Mouse (Mus musculus): Measurements from ENCODE around the gene Golga1. TPM values are rescaled to one million over a fixed set of nuclear protein-coding genes. Genes with fewer than 3 reads are reported as not detected.

Golga1 gene
- polyA plus RNA-seq, 1 experiment from 2014 or later, result 30.4 TPM

DNA sequence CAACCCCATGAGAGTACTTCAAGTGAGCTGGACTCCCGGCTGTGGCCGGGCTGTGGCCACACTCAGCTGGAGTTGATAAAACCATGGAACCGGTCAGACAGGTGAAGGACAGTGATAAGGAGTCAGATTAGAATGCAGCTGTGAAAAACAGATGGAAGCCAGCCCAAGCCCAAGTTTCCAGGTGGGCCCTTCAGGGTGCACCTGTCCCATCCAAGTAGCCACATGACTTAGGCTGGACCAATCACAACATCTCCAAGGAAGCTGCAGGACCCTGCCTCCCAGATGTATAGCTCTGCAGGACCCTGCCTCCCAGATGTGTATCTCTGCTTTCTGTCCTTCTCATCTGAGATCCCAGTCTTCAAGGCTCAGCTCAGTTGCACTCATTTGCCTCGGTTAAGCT lies 73.3 kb downstream of the Golga1 start:
- Histone ChIP-seq H3K9me3 (no peaks in the 10 kb centered on the region), H3K4me2 (replicated peaks) (no peak overlapping the region), H3K4me3 (no peak overlapping the region), H3K4me1 (0 out of 2 replicates have a peak, but pooled peaks cover 3% of the 10 kb centered on the region), H3K27ac (no peak overlapping the region), H3K36me3 (no peaks in the 10 kb centered on the region), H3K27me3 (no peaks in the 10 kb centered on the region), H3K9ac (no peak overlapping the region)
- WGBS, result 69% methylated on average over 4 of the region's 4 CpGs
- ATAC-seq (ENCODE audit: insufficient number of reproducible peaks, insufficient read depth, low FRiP score, low TSS enrichment), result no peak

DNA sequence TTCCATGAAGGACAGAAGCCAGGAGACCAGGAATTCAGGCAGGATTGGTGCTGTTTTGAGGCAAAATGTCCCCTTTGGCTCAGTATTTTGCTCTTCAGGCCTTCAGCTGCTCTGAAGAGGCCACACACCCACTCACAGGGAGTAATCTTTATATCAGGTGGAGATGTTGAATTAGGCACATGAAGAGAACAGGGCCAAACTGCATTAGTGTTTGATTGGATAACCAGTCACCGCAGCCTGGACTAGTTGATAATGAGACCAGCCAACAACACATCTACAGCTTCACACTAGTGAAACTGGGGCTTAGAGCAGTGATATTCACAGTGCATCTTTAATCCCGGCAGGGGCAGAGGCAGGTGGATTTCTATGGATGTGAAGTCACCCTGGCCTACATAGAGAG lies 76.4 kb downstream of the Golga1 start:
- Histone ChIP-seq H3K4me1 (0 out of 2 replicates have a peak, but pooled peaks cover 3% of the 10 kb centered on the region), H3K27ac (no peak overlapping the region), H3K9me3 (no peaks in the 10 kb centered on the region), H3K9ac (no peak overlapping the region), H3K36me3 (no peaks in the 10 kb centered on the region), H3K4me2 (replicated peaks) (no peak overlapping the region), H3K27me3 (no peaks in the 10 kb centered on the region), H3K4me3 (no peak overlapping the region)
- no peak for ATAC-seq (ENCODE audit: insufficient number of reproducible peaks, insufficient read depth, low FRiP score, low TSS enrichment)
- 95% methylated on average over 2 of the region's 2 CpGs for WGBS

DNA sequence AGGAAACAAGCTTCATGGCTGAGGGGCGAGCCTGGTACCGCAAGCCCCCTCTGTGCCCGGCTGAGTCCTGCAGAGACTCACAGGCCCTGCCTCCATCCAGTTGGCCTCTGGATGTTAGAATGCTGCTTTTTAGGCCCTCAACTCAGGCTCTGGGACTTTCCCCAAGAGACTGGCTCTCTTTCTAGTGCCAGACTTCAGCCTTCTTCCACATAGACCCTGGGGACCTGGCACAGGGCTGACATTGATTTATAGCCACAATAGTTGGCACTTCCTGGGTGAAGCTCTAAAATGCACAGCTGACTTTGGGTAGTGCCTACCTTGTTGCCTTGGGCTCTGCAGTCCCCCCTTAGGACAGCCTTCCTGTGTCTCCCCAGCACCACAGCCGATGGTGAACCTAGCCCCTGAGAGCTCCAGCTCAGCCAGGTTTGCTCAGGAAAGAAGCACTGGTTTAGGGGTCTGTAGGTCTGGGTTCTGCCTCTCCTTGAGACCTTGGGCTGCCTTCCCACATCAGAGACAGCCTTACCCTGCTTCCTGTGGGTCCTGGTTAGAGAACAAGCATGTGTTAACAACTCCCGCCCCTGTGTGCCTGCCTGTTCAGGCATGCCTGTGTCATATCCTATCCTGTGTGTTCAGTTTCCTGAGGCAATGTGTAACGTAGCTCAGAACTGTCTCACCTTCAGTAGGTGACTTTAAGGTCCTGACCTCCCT lies 77.4 kb downstream of the Golga1 start:
- no peak for ATAC-seq (ENCODE audit: insufficient number of reproducible peaks, insufficient read depth, low FRiP score, low TSS enrichment)
- no peaks in the 10 kb centered on the region for H3K36me3 ChIP-seq
- H3K27ac ChIP-seq, result no peak overlapping the region
- H3K9ac ChIP-seq, result no peak overlapping the region
- 70% methylated on average over 6 of the region's 6 CpGs for WGBS
- no peak overlapping the region for H3K4me2 ChIP-seq (replicated peaks)
- H3K4me1 ChIP-seq, result 0 out of 2 replicates have a peak, but pooled peaks cover 3% of the 10 kb centered on the region
- H3K9me3 ChIP-seq, result no peaks in the 10 kb centered on the region
- H3K4me3 ChIP-seq, result no peak overlapping the region
- H3K27me3 ChIP-seq, result no peaks in the 10 kb centered on the region

DNA sequence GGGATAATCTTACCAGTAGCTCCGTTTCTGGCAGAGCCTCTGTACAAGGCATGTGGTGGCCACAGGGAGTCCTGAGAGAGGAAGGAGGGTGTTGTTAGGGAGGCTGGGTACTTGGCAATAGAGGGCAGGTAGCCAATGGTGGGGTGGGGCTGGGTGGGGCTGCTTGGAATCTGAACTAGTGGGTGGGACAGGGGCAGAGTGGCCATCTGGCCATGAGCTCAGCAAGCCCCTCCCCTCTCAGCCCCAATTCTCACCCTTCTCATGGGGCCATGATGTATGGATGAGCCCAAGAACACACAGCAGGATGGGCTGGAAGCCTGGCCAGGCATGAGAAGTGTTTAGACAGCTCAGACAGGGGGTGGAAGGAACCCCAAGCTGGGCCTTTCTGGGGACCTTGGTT lies 78.0 kb downstream of the Golga1 start:
- no peak for ATAC-seq (ENCODE audit: insufficient number of reproducible peaks, insufficient read depth, low FRiP score, low TSS enrichment)
- no peak overlapping the region for H3K27ac ChIP-seq
- 38% methylated on average over 1 of the region's 1 CpGs for WGBS
- H3K4me2 ChIP-seq (replicated peaks), result no peak overlapping the region
- no peaks in the 10 kb centered on the region for H3K9me3 ChIP-seq
- no peak overlapping the region for H3K4me3 ChIP-seq
- H3K4me1 ChIP-seq, result no peaks in the 10 kb centered on the region
- no peaks in the 10 kb centered on the region for H3K27me3 ChIP-seq
- H3K9ac ChIP-seq, result no peak overlapping the region
- H3K36me3 ChIP-seq, result no peaks in the 10 kb centered on the region

DNA sequence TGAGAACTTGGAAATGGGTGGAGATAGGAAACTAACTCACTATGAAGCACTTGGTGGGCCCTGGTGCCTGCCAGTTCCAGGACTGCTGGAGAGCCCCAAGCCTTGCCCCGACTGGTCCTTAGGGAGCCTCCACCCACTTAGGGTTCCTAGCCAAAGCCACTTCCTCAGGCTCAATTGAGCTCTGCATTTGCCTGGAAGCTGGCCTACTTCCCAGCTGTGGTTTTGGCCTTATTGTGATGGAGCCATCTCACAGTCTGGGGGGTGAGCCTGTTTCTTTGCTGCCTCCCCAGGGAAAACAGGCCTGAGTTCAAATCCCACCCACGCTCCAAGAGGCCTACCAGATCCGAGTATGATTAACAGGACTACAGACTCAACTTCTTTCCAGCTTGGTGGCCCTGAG lies 78.8 kb downstream of the Golga1 start:
- H3K4me3 ChIP-seq, result no peak overlapping the region
- no peak for ATAC-seq (ENCODE audit: insufficient number of reproducible peaks, insufficient read depth, low FRiP score, low TSS enrichment)
- WGBS, result 91% methylated on average over 3 of the region's 3 CpGs
- no peak overlapping the region for H3K27ac ChIP-seq
- H3K9ac ChIP-seq, result no peak overlapping the region
- no peaks in the 10 kb centered on the region for H3K4me1 ChIP-seq
- no peaks in the 10 kb centered on the region for H3K36me3 ChIP-seq
- H3K27me3 ChIP-seq, result no peaks in the 10 kb centered on the region
- no peak overlapping the region for H3K4me2 ChIP-seq (replicated peaks)
- no peaks in the 10 kb centered on the region for H3K9me3 ChIP-seq

DNA sequence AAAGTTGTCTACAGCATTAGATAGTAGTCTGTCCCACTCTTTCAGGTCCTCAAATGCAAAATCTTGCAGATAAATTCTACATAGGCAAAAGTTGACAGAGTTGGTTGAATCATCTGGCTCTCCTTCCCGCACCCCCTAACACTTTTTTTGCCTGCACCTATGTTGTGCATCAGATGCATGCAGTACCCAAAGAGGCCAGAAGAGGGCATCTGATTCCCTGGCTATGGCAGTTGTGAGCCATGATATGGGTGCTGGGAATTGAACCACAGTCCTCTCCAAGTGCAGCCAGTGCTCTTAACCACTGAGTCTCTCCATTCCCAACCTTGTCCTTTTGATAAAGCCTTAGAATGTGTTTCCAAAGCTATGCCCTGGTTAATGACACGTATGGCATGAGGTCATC lies 81.9 kb downstream of the Golga1 start:
- no peak overlapping the region for H3K9ac ChIP-seq
- no peak overlapping the region for H3K4me3 ChIP-seq
- ATAC-seq (ENCODE audit: insufficient number of reproducible peaks, insufficient read depth, low FRiP score, low TSS enrichment), result no peak
- no peaks in the 10 kb centered on the region for H3K4me1 ChIP-seq
- WGBS, result 92% methylated on average over 2 of the region's 2 CpGs
- H3K27ac ChIP-seq, result no peak overlapping the region
- no peak overlapping the region for H3K4me2 ChIP-seq (replicated peaks)
- H3K36me3 ChIP-seq, result no peaks in the 10 kb centered on the region
- H3K9me3 ChIP-seq, result no peaks in the 10 kb centered on the region
- no peaks in the 10 kb centered on the region for H3K27me3 ChIP-seq

DNA sequence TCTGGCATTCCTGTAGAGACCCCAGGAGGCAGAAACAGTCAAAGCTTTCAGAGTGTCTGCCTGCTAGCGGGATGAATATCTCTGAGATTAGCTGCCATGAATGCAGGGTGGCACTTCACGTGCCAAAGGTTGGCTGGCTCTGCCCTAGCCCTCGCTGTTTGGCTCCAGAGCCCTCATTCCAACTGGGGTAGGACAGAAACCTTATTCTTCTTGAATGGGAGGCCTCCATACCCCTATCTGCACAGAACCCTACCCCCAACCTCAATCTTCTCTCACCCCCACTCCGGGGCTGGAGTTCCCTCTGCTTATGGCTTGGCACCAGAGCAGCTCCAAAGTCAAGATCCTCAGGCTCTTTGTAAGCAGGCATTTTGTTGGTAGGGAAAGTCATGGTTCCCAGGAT lies 87.5 kb downstream of the Golga1 start:
- Histone ChIP-seq H3K27ac (no peak overlapping the region), H3K27me3 (no peaks in the 10 kb centered on the region), H3K36me3 (no peaks in the 10 kb centered on the region), H3K9me3 (no peaks in the 10 kb centered on the region), H3K4me1 (no peaks in the 10 kb centered on the region), H3K4me2 (replicated peaks) (no peak overlapping the region), H3K9ac (no peak overlapping the region), H3K4me3 (no peak overlapping the region)
- 53% methylated on average over 4 of the region's 4 CpGs for WGBS
- ATAC-seq (ENCODE audit: insufficient number of reproducible peaks, insufficient read depth, low FRiP score, low TSS enrichment), result no peak

DNA sequence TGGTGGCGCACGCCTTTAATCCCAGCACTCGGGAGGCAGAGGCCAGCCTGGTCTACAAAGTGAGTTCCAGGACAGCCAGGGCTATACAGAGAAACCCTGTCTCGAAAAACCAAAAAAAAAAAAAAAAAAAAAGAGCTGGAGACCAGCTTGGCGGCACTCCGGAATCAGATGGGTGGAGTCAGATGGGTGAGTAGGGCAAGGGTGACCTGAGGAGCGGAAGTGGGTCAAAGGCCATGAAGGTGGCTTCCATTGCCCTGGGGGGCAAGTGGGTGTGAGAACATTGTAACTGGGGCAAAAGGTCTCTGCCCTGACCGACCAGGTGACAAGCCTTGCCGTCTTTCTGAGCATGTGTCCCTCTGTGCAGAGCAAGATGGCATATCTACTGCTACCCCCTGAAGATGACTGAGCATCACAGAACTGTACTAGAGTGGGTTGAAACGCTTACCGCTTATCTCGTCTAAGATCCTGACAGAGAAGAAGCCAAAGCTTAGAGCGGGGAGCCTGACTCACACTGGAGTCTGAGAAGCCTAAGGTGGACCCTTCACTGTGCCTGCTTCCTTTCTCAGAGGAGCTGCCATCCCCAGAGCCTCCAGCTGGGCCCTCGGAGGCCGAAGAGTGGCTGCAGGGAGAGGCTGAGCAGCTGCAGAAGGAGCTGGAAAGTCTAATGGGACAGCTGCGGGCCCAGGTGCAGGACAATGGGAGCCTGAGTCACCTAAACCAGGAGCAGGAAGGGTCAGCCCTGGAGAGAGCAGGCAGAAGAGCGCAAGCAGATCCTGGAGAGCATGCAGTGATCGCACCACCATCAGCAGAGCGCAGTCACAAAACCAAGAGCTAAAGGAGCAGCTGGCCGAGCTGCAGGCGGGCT lies 89.2 kb downstream of the Golga1 start:
- Histone ChIP-seq H3K27me3 (no peaks in the 10 kb centered on the region), H3K4me2 (replicated peaks) (no peak overlapping the region), H3K9me3 (no peaks in the 10 kb centered on the region), H3K9ac (no peak overlapping the region), H3K36me3 (no peaks in the 10 kb centered on the region), H3K4me1 (no peaks in the 10 kb centered on the region), H3K27ac (no peak overlapping the region), H3K4me3 (no peak overlapping the region)
- 77% methylated on average over 21 of the region's 21 CpGs for WGBS
- no peak for ATAC-seq (ENCODE audit: insufficient number of reproducible peaks, insufficient read depth, low FRiP score, low TSS enrichment)

DNA sequence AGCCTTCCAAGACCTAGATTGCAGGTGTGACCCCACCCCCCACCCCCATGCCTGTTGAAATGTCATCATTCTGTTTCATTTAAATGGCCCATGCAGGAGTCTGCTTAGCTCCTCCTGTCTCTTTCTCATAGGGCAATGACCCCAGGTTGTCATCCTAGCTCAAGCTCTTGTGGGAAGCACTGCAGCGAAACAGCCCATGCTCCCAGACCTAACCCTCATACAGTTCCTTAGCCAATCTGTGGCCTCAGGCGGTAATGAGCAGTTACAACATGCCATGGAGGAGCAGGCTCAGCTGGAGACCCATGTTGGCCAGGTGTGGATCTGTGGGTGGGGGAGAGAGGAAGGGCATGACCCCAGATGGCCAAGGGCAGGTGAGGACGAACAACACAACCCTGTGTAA lies 90.2 kb downstream of the Golga1 start:
- Histone ChIP-seq H3K27me3 (no peaks in the 10 kb centered on the region), H3K4me3 (no peak overlapping the region), H3K36me3 (no peaks in the 10 kb centered on the region), H3K4me2 (replicated peaks) (no peak overlapping the region), H3K4me1 (no peaks in the 10 kb centered on the region), H3K27ac (no peak overlapping the region), H3K9me3 (no peaks in the 10 kb centered on the region), H3K9ac (no peak overlapping the region)
- ATAC-seq (ENCODE audit: insufficient number of reproducible peaks, insufficient read depth, low FRiP score, low TSS enrichment), result no peak
- 77% methylated on average over 3 of the region's 3 CpGs for WGBS

DNA sequence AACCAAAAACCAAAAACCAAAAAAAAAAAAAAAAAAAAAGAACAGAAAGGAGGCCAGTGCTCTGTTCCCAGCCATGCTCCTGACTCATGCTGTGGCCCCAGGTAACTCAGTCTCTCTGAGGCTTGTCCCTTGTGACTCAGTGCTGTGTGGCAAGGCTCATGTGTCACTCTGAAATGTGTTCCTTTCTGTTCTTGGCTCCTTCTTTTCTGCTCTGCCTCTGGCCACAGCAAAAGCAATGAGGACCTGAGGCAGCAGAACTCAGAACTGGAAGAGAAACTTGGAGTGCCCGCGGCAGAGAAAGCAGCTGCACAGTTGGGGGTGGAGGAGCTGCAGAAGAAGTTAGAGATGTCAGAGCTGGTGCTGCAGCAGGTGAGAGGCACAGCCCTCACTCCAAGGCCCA lies 91.2 kb downstream of the Golga1 start:
- WGBS, result 53% methylated on average over 2 of the region's 2 CpGs
- Histone ChIP-seq H3K27ac (no peak overlapping the region), H3K4me2 (replicated peaks) (no peak overlapping the region), H3K9me3 (no peaks in the 10 kb centered on the region), H3K4me1 (no peaks in the 10 kb centered on the region), H3K9ac (no peak overlapping the region), H3K27me3 (no peaks in the 10 kb centered on the region), H3K36me3 (no peaks in the 10 kb centered on the region), H3K4me3 (no peak overlapping the region)
- ATAC-seq (ENCODE audit: insufficient number of reproducible peaks, insufficient read depth, low FRiP score, low TSS enrichment), result no peak

DNA sequence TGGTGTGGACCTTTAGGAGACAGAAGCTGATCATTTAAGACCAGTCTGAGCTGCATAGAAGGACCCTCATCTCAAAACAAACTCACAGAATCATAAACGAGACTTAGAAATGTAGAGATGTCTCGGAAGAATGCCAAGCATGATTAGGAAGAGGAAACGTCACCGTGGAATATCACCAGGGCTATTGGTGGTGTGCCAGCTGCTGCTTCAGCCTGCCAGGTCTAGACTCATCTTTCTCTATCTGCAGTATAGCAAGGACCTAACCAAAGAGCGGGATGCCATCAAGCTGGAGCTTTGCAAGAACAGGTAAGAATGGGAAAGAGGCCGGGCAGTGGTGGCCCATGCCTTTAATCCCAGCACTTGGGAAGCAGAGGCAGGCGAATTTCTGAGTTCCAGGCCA lies 91.6 kb downstream of the Golga1 start:
- WGBS, result 81% methylated on average over 7 of the region's 7 CpGs
- Histone ChIP-seq H3K27me3 (no peaks in the 10 kb centered on the region), H3K36me3 (no peaks in the 10 kb centered on the region), H3K9ac (no peak overlapping the region), H3K4me2 (replicated peaks) (no peak overlapping the region), H3K9me3 (no peaks in the 10 kb centered on the region), H3K4me1 (no peaks in the 10 kb centered on the region), H3K4me3 (no peak overlapping the region), H3K27ac (no peak overlapping the region)
- no peak for ATAC-seq (ENCODE audit: insufficient number of reproducible peaks, insufficient read depth, low FRiP score, low TSS enrichment)

DNA sequence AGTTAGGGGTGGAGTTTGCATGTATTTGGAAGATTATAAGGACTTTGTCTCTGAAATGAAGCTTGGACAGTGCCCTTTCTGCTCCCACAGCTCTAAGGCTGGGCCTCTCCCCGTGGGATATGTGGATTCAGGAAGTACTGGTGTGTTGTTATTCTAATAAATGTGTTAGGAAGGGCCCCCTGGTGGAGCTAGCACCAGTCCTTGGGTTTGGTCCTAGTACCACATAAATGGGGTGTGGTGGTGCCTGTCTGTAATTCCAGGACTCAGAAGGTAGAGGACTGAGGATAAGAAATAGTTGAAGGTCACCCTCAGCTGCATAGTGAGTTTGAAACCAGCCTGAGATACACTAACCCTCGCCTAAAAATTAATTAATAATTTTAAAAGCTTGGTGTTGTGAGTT lies 92.1 kb downstream of the Golga1 start:
- H3K27me3 ChIP-seq, result no peaks in the 10 kb centered on the region
- no peak overlapping the region for H3K9ac ChIP-seq
- H3K27ac ChIP-seq, result no peak overlapping the region
- H3K36me3 ChIP-seq, result no peaks in the 10 kb centered on the region
- H3K4me2 ChIP-seq (replicated peaks), result no peak overlapping the region
- no peak for ATAC-seq (ENCODE audit: insufficient number of reproducible peaks, insufficient read depth, low FRiP score, low TSS enrichment)
- H3K4me3 ChIP-seq, result no peak overlapping the region
- whole genome bisulfite sequencing, result 40% methylated on average over 2 of the region's 2 CpGs
- no peaks in the 10 kb centered on the region for H3K9me3 ChIP-seq
- no peaks in the 10 kb centered on the region for H3K4me1 ChIP-seq

All from embryonic facial prominence, embryonic 12.5 days (tissue).